Mouse (Mus musculus) heart, adult 2 months (tissue): ENCODE measurements around the gene Gnptg.
A peak's percentile ranks its signal among the peaks of the same experiment; 100 is the strongest.

Experiments
- CTCF ChIP-seq: fragments of 200-600 bp; IDR thresholded peaks from 2 replicates; pipeline ENCODE4 v1.8.1; 2022; ENCODE audit warnings: antibody characterized with exemption, mild to moderate bottlenecking, moderate library complexity
- POLR2A ChIP-seq: fragments of 200-500 bp; IDR thresholded peaks from 2 replicates; pipeline ENCODE4 v1.6.1; 2011; ENCODE audit warnings: mild to moderate bottlenecking, low read depth, low read length, control low read depth; ENCODE audit not compliant: insufficient read depth

DNA sequence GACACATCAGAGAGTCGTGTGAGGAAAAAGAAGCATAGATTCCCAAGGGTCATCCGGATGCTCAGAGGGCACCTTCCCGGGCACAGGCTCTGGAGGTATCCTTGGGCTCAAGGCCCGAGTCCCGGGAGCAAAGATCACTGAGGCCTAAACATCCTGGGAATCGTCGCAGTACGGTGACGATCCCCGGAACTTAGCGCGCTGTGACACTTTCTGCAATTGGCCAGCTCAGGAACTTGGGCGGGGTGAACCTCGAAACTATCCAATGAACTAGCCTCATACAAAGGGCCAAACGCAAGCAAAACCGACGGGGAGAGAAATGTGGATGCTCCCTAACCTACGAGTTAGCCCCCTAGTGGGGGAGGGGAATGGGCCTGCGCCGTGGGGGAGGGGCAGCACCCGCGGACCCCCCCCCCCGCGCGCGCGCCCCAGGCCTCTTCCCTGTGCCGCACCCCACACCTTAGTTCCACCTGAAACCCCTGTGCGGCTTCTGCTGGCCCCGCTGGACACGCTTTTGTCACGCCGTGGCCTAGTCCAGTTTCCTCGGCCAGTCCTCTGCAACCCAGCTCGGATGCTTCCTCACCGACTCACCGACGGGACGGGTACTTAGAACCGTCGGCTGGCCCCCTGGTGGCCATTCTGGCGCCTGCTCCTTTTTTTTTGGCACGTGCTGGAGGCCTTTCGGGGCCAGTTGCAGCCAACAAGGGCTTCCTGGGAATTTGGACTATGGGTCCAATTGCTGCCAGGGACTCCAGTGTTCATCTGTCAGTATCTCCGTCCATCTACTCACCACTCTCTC lies 34.0 kb upstream of the Gnptg start:
- peak; percentile 86 for TF ChIP-seq CTCF
- TF ChIP-seq POLR2A = peak; percentile 61
